Mouse (Mus musculus) myocyte (in vitro differentiated cells): ENCODE measurements around the gene Glrx2.

Source experiments
- CEBPB ChIP-seq: IDR thresholded peaks from 2 replicates; pipeline ENCODE4 v1.6.1; 2011; ENCODE audit warnings: mild to moderate bottlenecking, moderate library complexity; ENCODE audit not compliant: poor library complexity, insufficient read depth, severe bottlenecking
- E2F4 ChIP-seq: IDR thresholded peaks from one replicate; pipeline ENCODE4 v1.6.1; 2011; ENCODE audit warnings: mild to moderate bottlenecking, control low read depth, moderate library complexity; ENCODE audit not compliant: insufficient read depth
- MAX ChIP-seq: IDR thresholded peaks from one replicate; pipeline ENCODE4 v1.6.1; 2011; ENCODE audit warnings: low read depth, mild to moderate bottlenecking, control low read depth
- POLR2A ChIP-seq: IDR thresholded peaks from one replicate; pipeline ENCODE4 v1.6.1; 2011; ENCODE audit warnings: low read depth, mild to moderate bottlenecking, control low read depth, moderate library complexity; ENCODE audit not compliant: insufficient read length
- POLR2AphosphoS2 ChIP-seq: IDR thresholded peaks from one replicate; pipeline ENCODE4 v1.6.1; 2011; ENCODE audit warnings: low read depth, control low read depth; ENCODE audit not compliant: insufficient read length
- REST ChIP-seq: IDR thresholded peaks from one replicate; pipeline ENCODE4 v1.6.1; 2011; ENCODE audit warnings: mild to moderate bottlenecking, control low read depth, moderate library complexity; ENCODE audit not compliant: insufficient read depth, insufficient read length
- SRF ChIP-seq: IDR thresholded peaks from one replicate; pipeline ENCODE4 v1.6.1; 2011; ENCODE audit warnings: low read depth; ENCODE audit not compliant: control insufficient read depth, insufficient read length
- TCF12 ChIP-seq: IDR thresholded peaks from one replicate; pipeline ENCODE4 v1.6.1; 2011; ENCODE audit warnings: mild to moderate bottlenecking, control low read depth; ENCODE audit not compliant: poor library complexity, insufficient read depth, severe bottlenecking
- TCF3 ChIP-seq: IDR thresholded peaks from one replicate; pipeline ENCODE4 v1.6.1; 2011; ENCODE audit warnings: low read depth, control low read depth; ENCODE audit not compliant: insufficient read length
- USF1 ChIP-seq: IDR thresholded peaks from one replicate; pipeline ENCODE4 v1.6.1; 2011; ENCODE audit warnings: low read depth, mild to moderate bottlenecking, control low read depth, moderate library complexity

DNA sequence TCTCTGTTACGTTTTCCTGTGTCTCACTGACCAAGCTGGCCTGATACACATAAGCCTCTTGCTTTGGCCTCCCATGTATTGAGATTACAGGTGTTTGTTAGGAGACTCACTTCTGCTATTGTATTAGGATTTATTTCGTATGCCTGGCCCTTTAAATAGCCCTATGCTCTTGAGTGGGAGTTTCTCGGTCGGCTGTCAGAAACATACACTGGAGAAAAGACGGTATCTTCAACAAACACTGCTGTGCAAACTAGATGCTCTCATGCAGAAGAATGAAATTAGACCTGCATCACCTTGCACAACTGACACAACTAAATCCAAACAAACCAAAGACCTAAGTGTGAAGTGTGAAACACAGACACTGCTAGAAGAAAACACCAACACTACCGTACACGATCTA is 56.9 kb downstream of the Glrx2 start:
- no peak for TF ChIP-seq CEBPB
- TF ChIP-seq TCF12 = no peak
- no peak for TF ChIP-seq POLR2A
- TF ChIP-seq MAX = no peak
- no peak for TF ChIP-seq REST
- no peak for TF ChIP-seq USF1
- TF ChIP-seq SRF = no peak
- no peak for TF ChIP-seq POLR2AphosphoS2
- no peak for TF ChIP-seq TCF3
- no peak for TF ChIP-seq E2F4
